Mouse (Mus musculus) bone marrow, adult 2 months (tissue): Measurements from ENCODE around the gene Hddc3. TPM values are rescaled to one million over a fixed set of nuclear protein-coding genes. Genes with fewer than 3 reads are reported as not detected.

Source experiments
- H3K27ac ChIP-seq: fragments of 200-500 bp; 2 replicates; pipeline ENCODE4 v1.5.1; 2012; ENCODE audit warnings: low read depth, mild to moderate bottlenecking, control low read depth, inconsistent platforms, low read length; ENCODE audit not compliant: control insufficient read depth, poor library complexity, insufficient read depth
- H3K4me1 ChIP-seq: fragments of 200-500 bp; 2 replicates; pipeline ENCODE4 v1.6.1; 2011; ENCODE audit warnings: low read length; ENCODE audit not compliant: control insufficient read depth, insufficient read depth
- H3K4me3 ChIP-seq: fragments of 200-500 bp; replicated peaks from 2 replicates; pipeline ENCODE3; 2011; ENCODE audit warnings: mild to moderate bottlenecking, low read depth, low read length, control low read depth; ENCODE audit not compliant: control insufficient read depth
- CTCF ChIP-seq: fragments of 200-500 bp; IDR thresholded peaks from 2 replicates; pipeline ENCODE4 v1.5.1; 2011; ENCODE audit warnings: low read length, control low read depth; ENCODE audit not compliant: control insufficient read depth, insufficient read depth
- POLR2A ChIP-seq: fragments of 200-500 bp; IDR thresholded peaks from 2 replicates; pipeline ENCODE4 v1.6.1; 2011; ENCODE audit warnings: low read depth, mild to moderate bottlenecking, control low read depth, low read length, borderline replicate concordance; ENCODE audit not compliant: control insufficient read depth
- WGBS: fragments of 180-500 bp; shearing (Covaris S2); methylation state at CpG from one replicate; pipeline ENCODE4 v1.1.7; 2018; 5-methylcytosine and 5-hydroxymethylcytosine counted together
- polyA plus RNA-seq: library from polyadenylated mRNA; stranded (reverse); fragments of >200 nt; gene quantifications from 2 replicates; pipeline ENCODE4 v1.2.4, GENCODE M21; 2011; ENCODE audit warnings: low replicate concordance; ENCODE audit not compliant: missing spikeins, insufficient read depth, insufficient read length

Gene Hddc3
- polyA plus RNA-seq, 1 experiment: 16.2 TPM

DNA sequence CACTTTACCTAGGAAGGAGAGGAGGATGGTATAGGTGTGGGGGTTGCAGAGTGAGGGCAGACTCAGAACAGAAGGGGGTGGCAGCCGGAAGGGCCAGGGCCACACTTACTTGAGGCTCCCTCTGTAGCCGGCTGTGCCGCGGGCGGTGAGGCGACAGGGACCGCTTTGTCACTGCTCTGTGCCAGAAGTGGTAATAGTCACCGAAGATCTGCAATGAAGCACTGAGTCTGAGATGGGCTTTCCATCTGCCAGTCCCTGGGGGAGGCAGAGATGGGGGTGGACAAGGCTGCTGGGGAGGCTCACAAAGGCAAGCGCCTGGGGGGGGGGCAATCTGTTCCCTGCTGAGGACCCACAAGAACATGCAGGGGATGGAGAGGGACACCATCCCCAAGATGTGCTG is 55.1 kb downstream of the Hddc3 start:
- Histone ChIP-seq H3K4me1 (peaks cover 4% of the 10 kb centered on the region), H3K4me3 (no peak overlapping the region), H3K27ac (no peak overlapping the region)
- 92% methylated on average over 9 of the region's 9 CpGs for WGBS
- TF ChIP-seq POLR2A: no peak
- TF ChIP-seq CTCF: no peak

GRCm38 (mm10) chr7:80398654-80399444 is 55.9 kb downstream of the Hddc3 start:
- Histone ChIP-seq H3K4me3 (no peak overlapping the region), H3K4me1 (peaks cover 4% of the 10 kb centered on the region), H3K27ac (no peak overlapping the region)
- no peak for TF ChIP-seq CTCF
- WGBS: 85% methylated on average over 9 of the region's 9 CpGs

DNA sequence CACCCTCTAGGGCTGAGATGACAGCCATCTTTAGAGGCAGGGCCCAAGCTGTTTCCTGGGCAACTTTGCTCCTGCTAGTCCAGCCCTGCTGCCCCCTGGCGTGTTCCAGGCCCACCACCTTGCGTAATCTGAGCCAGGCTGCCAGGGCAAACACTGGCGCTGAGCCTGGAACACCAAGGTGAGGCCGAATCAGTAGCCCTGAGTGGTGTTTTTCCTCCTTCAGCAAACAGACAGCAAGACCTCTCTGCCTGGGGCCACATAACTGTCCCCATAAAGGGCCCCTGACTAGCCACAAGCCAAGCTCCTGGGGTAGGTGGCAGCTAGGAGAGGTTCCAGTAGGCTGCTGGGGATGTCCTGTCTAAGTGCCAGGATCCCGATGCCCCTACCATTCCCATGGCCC is 57.2 kb downstream of the Hddc3 start:
- WGBS: 45% methylated on average over 5 of the region's 5 CpGs
- no peak for TF ChIP-seq CTCF
- TF ChIP-seq POLR2A: no peak
- Histone ChIP-seq H3K27ac (no peak overlapping the region), H3K4me1 (peaks cover 6% of the 10 kb centered on the region), H3K4me3 (no peak overlapping the region)

Other genes with a start within 250 kb of the Hddc3 start
- gene Idh2, start 227.7 kb upstream of the Hddc3 start, polyA plus RNA-seq: 20.9 and 43.5 TPM in 2 replicates
- 33.7 and 51.6 TPM in 2 replicates for gene Sema4b, start 156.3 kb upstream of the Hddc3 start, polyA plus RNA-seq
- gene Cib1, start 110.3 kb upstream of the Hddc3 start, polyA plus RNA-seq: 81.7 and 82.5 TPM in 2 replicates
- gene Gdpgp1, start 110.2 kb upstream of the Hddc3 start, polyA plus RNA-seq: 1.1 and 1.8 TPM in 2 replicates
- not detected in 2 replicates for gene Ttll13, start 96.7 kb upstream of the Hddc3 start, polyA plus RNA-seq
- 12.7 and 26.8 TPM in 2 replicates for gene Ngrn, start 81.9 kb upstream of the Hddc3 start, polyA plus RNA-seq
- gene Vps33b, start 73.5 kb upstream of the Hddc3 start, polyA plus RNA-seq: 11.0 and 24.0 TPM in 2 replicates
- gene Prc1, start 48.7 kb upstream of the Hddc3 start, polyA plus RNA-seq: 165 and 172 TPM in 2 replicates
- 7.6 and 11.3 TPM in 2 replicates for gene Rccd1, start 18.6 kb upstream of the Hddc3 start, polyA plus RNA-seq
- gene Unc45a, start 2.1 kb upstream of the Hddc3 start, polyA plus RNA-seq: 10.8 and 43.9 TPM in 2 replicates
- gene Man2a2, start 28.3 kb downstream of the Hddc3 start, polyA plus RNA-seq: 25.1 and 40.0 TPM in 2 replicates
- gene Fes, start 44.8 kb downstream of the Hddc3 start, polyA plus RNA-seq: 143 and 311 TPM in 2 replicates
- gene Furin, start 62.3 kb downstream of the Hddc3 start, polyA plus RNA-seq: 22.2 and 31.0 TPM in 2 replicates
- gene Blm, start 192.0 kb downstream of the Hddc3 start, polyA plus RNA-seq: 37.0 and 75.0 TPM in 2 replicates